Mouse (Mus musculus) embryo, embryonic 9.5 days (tissue): ENCODE measurements around the gene Sh3gl1.
"Not testable (repeated sequence)": the region's sequence is repeated elsewhere in the genome, so short reads cannot be mapped to it uniquely, and the experiment has no call there.

ENCODE experiments used
- DNase-seq: peaks from one replicate; pipeline ENCODE4 v3.0.0-alpha.2; 2017; ENCODE audit errors: extremely low spot score

Gene Sh3gl1

GRCm38 (mm10) chr17:56036176-56036900 is at the start of gene Sh3gl1:
Sh3gl1 (minus strand) TSS chr17:56036635.
- DNase-seq, result peak; percentile 99

GRCm38 (mm10) chr17:56080781-56081585 is 44.5 kb upstream of the Sh3gl1 start:
- DNase-seq, result peak; percentile 80

GRCm38 (mm10) chr17:56079921-56080320 is 43.5 kb upstream of the Sh3gl1 start:
- no peak for DNase-seq

- peak; percentile 100 for DNase-seq
Measured at GRCm38 (mm10) chr17:56078880-56079795, 42.7 kb upstream of the Sh3gl1 start, which contains the start of gene Hdgfl2. Hdgfl2 (plus strand) TSS chr17:56079634.

- not testable (repeated sequence) for DNase-seq
Measured at GRCm38 (mm10) chr17:56078361-56078760, 41.9 kb upstream of the Sh3gl1 start.

- no peak for DNase-seq
Measured at GRCm38 (mm10) chr17:56077523-56077922, 41.1 kb upstream of the Sh3gl1 start.

- peak; percentile 92 for DNase-seq
Measured at GRCm38 (mm10) chr17:56074827-56075208, 38.4 kb upstream of the Sh3gl1 start, which contains the start of gene Ubxn6. Ubxn6 (minus strand) TSS chr17:56075028.

- peak; percentile 93 for DNase-seq
Measured at GRCm38 (mm10) chr17:56074097-56074826, 37.8 kb upstream of the Sh3gl1 start.

- DNase-seq, result no peak
Measured at GRCm38 (mm10) chr17:56072243-56072642, 35.8 kb upstream of the Sh3gl1 start.

- no peak for DNase-seq
Measured at GRCm38 (mm10) chr17:56071126-56071525, 34.7 kb upstream of the Sh3gl1 start.

GRCm38 (mm10) chr17:56069066-56069465 is 32.6 kb upstream of the Sh3gl1 start:
- no peak for DNase-seq

GRCm38 (mm10) chr17:56066451-56066850 is 30.0 kb upstream of the Sh3gl1 start:
- no peak for DNase-seq

- not testable (repeated sequence) for DNase-seq
Measured at GRCm38 (mm10) chr17:56065715-56066114, 29.3 kb upstream of the Sh3gl1 start.

GRCm38 (mm10) chr17:56062081-56062480 is 25.6 kb upstream of the Sh3gl1 start:
- no peak for DNase-seq

GRCm38 (mm10) chr17:56057381-56058120 is 21.1 kb upstream of the Sh3gl1 start:
- no peak for DNase-seq

- DNase-seq, result no peak
Measured at GRCm38 (mm10) chr17:56055945-56056678, 19.7 kb upstream of the Sh3gl1 start.

GRCm38 (mm10) chr17:56054938-56055337 is 18.5 kb upstream of the Sh3gl1 start:
- DNase-seq, result no peak

- DNase-seq, result no peak
Measured at GRCm38 (mm10) chr17:56051369-56051768, 14.9 kb upstream of the Sh3gl1 start.

- DNase-seq, result no peak
Measured at GRCm38 (mm10) chr17:56040857-56041163, 4.4 kb upstream of the Sh3gl1 start.
